Mouse (Mus musculus): ENCODE data around the gene 1110032A03Rik.

The 1110032A03Rik gene

GRCm38 (mm10) chr9:50774991-50775612 is at the start of gene 1110032A03Rik, which contains the start of gene Alg9:
Gene 1110032A03Rik, minus strand, starts transcription at chr9:50775520.
Gene Alg9, plus strand, starts transcription at chr9:50775019.
- DNase-seq = peak; percentile 98

GRCm38 (mm10) chr9:50823779-50824453 is 48.6 kb upstream of the 1110032A03Rik start:
- peak; percentile 61 for DNase-seq

DNA sequence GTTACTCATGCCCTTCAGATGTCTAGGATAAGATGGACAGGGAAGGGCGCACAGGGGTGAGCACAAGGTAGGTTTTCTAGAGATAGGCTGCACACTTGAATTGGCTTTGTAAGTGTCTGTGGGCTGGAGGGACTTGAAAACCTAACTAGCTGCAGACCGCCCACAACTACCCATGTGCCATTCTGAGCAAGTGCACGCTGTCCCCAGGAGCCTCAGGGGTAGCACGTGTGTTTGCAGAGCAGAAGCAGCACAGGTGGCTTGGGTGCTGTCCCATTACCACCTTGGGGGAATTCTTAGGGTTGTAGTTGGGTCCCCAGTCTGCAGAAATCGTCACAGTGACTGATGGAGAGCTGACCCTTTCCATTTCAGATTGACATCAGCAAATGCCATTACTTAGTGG is 46.9 kb upstream of the 1110032A03Rik start:
- no peak for DNase-seq

DNA sequence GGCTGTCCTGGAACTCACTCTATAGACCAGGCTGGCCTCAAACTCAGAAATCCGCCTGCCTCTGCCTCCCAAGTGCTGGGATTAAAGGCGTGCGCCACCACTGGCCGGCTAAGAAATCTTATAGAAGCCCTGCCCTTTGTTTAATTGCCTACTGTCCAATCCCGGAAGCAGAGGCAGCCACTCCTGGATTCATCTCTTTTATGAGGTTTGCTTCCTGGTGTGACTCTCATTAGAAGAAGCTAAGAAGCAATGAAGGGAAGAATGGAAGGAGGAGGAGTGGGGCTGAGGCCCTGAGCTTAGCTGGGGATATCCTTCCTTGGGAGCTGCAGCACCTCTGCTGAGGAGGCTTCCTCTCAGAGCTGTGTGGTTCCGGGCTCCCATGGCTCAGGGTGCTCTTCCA is 46.3 kb upstream of the 1110032A03Rik start:
- DNase-seq = no peak

- DNase-seq = no peak
Observed at GRCm38 (mm10) chr9:50819716-50820115, 44.4 kb upstream of the 1110032A03Rik start.

DNA sequence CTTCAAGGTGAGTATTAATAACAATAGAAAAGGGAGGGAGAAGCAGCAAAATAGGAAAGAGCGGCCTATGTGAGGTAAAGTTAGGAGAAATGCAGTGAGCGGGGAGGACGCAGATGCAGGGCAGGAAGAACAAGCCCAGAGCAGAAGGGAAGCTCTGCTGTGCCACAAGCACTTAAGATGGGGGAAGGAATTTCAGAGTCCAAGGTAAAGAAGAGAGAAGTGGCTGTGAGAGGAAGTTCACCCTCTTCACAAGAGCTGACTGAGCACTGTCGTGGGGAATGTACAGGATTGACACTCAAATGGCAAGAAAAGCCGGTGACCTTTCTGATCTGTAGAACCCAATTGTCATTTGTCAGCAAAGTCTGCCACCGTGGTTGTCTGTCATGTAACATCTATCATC is 42.7 kb upstream of the 1110032A03Rik start:
- peak; percentile 28 for DNase-seq

DNA sequence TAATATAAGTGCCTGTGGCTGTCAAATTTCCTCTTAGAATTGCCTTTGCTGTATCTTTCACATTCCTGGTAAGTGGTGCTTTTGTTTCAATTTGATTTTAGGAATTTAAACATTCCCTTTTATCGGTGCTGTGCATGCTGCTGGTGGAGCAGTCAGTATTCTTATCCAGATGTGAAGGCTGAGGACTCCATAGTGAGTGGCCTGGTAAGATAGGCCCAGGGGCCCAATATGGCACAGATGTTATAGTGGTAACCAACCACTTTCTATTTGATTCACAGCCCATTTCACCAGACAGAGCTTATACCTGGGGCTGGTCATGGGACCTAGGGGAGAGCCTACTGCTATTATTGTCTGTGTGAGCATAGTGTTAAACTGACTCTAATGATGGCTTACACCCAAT is 41.2 kb upstream of the 1110032A03Rik start:
- peak; percentile 29 for DNase-seq

DNA sequence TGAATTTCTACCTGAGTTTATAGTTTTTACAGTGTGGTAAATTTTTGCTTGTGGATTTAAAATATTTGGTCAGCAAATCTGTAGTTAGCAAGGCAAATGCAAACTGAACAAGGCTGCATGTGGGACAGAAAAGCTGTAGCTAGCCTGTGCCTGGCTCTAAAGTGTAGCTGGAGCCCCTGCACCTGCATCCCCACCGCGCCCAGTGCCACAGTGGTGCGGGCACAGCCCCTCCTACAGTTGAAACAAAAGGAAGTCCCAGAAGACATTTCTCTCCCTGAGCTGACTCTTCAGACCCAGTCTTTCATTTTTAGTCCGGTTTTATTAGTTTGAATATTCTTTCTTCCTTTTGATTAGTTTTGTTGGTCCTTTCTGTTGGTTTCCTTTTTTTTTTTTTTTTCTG is 40.3 kb upstream of the 1110032A03Rik start:
- DNase-seq = peak; percentile 29

DNA sequence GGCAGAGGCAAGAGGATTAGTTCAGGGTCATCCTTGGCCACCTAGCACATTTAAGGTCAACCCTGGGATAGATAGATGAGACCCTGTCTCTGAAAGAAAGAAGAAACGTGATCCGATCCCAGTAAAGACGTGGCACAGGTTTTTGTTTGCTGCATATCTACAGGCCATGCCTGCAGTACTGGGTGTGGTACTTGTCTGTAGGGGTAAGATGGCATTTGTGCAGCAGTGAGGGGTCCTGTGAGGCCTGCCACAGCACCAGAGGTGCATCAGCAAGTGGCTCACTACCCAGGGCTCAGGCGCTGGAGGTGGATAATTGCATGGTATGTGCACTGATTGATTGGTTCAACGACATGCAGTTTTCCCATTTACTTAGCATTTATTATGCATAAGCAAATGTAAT is 38.5 kb upstream of the 1110032A03Rik start:
- DNase-seq = no peak

DNA sequence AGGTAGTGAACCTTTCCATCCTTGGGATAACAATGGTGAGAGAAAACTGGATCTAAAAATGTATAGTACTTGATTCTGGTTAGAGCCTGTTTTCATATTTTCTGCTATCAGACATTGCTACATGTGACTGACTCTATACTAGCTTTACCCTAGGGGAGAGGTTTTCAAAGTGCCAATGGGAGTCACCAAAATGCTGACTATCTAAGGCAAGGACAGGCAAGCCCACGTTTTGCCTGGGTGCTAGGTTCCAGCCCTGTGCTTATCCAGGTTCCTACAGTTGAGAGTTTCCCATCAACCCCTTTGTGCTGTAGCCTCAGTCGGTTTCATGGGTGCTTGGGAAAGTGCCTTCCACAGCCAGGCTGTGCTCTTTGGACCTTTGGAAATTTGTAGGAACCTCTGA is 36.4 kb upstream of the 1110032A03Rik start:
- DNase-seq = no peak

DNA sequence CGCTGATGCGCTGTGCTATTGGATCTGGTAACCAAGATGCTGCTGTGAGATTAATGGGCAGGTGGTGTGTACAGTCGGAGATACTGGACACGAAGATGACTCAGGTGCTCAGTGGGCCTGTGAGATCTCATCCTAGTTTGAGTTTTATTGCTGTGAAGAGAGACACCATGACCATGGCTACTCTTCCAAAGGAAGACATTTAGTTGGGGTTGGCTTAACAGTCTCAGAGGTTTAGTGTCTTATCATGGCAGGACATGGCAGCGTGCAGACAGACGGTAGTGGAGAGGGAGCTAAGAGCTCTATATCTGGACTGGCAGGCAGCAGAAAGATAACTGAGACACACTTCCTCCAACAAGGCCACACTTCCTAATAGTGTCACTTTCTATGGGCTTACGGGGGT is 35.9 kb upstream of the 1110032A03Rik start:
- peak; percentile 34 for DNase-seq

- peak; percentile 83 for DNase-seq
Observed at GRCm38 (mm10) chr9:50809146-50809545, 33.8 kb upstream of the 1110032A03Rik start.

- DNase-seq = no peak
Observed at GRCm38 (mm10) chr9:50808471-50808870, 33.2 kb upstream of the 1110032A03Rik start.

DNA sequence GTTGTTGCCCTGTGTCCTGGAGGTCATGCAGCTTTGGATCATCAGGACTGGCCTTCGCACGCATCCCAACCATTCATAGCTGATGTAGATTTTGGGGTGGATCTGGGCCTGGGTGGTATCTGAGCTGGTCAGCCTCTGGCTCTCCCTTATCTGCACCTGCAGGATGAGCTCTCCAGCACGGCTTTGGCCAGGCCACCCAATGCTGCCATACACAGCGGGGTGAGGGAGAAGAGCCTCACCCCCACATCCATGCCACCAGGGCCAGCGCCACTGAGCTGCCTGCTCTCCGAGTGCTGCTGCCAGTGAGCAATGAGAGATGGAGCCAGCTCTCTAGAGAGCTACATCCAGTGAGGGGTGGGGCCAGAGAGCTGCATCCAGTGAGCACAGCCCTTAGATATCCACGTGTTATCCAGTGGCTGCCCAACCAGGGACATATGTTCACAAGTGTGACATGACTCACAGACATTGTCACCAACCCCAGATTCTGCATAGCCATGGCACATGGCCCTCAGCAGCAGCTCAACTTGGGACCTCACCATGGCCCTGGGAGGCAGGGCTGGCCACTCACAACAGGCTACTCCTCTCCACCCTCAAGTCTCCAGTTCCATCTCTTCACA is 27.8 kb upstream of the 1110032A03Rik start:
- peak; percentile 90 for DNase-seq

DNA sequence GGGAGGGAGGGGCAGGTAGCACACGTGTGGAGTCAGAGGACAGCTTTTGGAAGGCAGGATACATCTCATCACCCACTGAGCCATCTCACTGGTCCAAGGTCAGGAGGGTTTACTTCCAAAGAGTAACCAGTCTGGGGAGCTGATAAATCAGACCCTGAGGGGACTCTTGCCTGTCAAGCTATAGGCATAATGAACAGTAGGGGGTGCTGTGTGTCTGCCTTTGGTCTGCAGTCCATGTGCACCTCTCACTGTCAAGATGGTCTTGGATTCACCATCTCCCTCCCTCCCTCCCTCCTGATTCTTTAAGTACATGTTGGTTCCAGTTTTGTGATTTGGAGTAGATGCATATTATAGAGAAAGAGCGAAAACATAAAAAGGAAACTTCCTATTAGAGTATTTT is 25.7 kb upstream of the 1110032A03Rik start:
- peak; percentile 81 for DNase-seq

GRCm38 (mm10) chr9:50798368-50798767 is 23.0 kb upstream of the 1110032A03Rik start:
- no peak for DNase-seq

DNA sequence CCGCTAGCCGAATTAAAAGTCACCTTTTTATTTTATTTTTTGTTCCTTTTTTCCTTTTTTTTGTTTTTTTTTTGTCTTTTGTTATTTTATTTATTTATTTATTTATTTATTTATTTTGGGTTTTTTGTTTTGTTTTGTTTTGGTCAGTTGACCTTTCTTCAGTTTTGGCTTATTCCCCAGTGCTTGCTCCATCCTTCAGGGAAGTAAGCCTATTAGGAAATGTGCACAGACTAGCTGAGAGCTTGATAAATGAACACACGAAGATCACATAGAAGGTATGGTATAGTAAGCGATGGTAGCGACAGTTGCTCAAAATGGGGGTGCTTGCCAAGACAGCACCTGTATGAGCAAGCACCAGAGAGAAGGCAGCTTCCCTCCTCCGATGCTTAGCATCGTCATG is 22.3 kb upstream of the 1110032A03Rik start:
- no peak for DNase-seq

- DNase-seq = no peak
Observed at GRCm38 (mm10) chr9:50796776-50797175, 21.5 kb upstream of the 1110032A03Rik start.

DNA sequence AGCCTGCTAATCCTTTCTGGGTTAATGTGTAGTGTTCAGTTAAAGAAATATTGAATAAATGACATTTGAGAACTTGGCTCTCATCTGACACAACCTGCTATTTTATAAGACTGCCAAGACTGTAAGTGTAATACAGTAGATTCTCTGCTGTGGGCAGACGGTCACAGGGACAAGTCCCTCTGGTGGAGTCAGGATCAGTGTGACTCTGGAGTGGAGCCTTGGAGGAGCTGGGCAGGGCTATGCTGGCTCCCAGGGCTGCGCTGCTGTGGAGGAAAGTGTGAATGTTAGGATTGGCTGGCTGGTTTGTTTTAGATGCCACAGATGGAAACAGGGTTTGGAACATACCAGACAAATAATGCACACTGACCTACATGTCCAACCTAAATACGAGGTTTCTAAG is 19.9 kb upstream of the 1110032A03Rik start:
- peak; percentile 79 for DNase-seq

DNA sequence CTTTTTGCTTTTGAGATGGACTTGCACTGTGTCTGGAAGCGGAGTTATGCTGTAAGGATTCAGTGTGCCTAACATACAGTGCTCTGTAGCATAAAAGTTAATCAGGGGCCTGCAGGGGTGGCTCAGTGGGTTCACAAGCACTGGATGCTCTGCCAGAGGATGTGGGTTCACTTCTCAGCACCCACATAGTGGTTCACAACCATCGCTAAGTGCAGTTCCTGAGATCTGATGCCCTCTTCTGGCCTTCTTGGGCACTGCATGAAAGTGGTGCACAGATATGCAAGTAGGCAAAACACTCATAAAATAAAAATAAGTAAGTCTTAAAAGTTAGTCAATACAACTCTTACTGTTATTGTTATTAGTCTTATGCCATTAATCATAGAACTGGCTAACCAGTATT is 6.8 kb upstream of the 1110032A03Rik start:
- no peak for DNase-seq

DNA sequence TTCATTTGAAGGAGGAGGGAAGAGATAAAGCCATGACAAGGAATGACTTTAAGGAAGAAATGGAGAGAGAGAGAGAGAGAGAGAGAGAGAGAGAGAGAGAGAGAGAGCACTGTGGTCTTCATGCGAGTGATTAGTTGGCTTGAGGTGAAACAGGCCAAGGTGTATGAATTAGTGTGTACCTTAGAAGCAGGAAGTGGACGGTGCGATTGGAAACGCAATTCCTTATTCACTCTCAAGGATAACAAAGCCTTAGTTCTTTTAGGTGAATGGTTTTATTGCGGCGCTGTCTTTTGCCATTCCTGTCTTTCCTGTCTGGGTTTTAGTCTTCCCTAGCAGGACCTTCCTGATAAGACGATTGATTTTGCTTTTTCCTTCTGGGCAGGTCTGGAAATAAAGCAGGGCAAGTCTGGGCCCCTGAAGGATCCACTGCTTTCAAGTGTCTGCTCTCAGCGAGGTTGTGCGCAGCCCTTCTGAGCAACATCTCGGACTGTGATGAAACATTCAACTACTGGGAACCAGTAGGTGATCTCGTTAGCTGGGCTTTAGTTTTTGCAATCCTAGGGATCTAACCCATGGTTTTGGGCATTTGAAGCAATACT is 941 bp upstream of the 1110032A03Rik start:
- no peak for DNase-seq

- DNase-seq = no peak
Observed at GRCm38 (mm10) chr9:50775662-50776126, 374 bp upstream of the 1110032A03Rik start.

- no peak for DNase-seq
Observed at GRCm38 (mm10) chr9:50774026-50774462, 1.3 kb downstream of the 1110032A03Rik start.

DNA sequence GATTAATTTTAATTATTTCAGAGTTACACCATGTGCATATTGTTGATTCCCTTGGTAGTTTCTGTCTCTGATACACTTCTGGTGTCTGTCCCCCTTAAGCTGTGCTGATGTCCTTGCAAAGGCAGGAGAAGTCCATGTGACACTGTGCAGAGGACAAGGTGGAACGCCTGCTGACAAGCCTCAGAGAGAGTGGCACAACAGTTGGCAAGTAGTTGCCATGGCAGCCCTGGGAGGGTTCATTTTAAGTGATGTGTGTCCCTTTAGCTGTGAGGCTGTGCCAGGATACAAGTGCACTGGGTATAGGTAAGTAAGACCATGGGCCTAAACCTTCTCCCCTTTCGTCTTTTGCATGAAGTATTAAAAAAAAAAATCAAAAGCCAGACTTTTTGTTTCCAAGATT is 5.3 kb downstream of the 1110032A03Rik start:
- DNase-seq = peak; percentile 95
